Mouse (Mus musculus) thymus, postnatal 10 days (tissue): ENCODE data around the gene Cmtm4.
"Not testable (repeated sequence)": the region's sequence is repeated elsewhere in the genome, so short reads cannot be mapped to it uniquely, and the experiment has no call there.

Source experiments
- DNase-seq, 2 experiments: peaks; one replicate each; pipeline ENCODE4 v3.0.0; 2021; ENCODE audit warnings: low spot score in 2 of 2

Cmtm4 gene

GRCm38 (mm10) chr8:104339229-104339982 is 56.2 kb downstream of the Cmtm4 start, which contains the start of gene Cmtm3:
Gene Cmtm3 (plus strand): TSS chr8:104339410.
- no peak for DNase-seq

- DNase-seq, result no peak
These were observed 57.7 kb downstream of the Cmtm4 start for GRCm38 (mm10) chr8:104337890-104338289.

- no peak for DNase-seq
These were observed 58.8 kb downstream of the Cmtm4 start for GRCm38 (mm10) chr8:104336806-104337205.

- DNase-seq, result no peak
These were observed 61.4 kb downstream of the Cmtm4 start for GRCm38 (mm10) chr8:104334196-104334595.

- DNase-seq, result no peak
These were observed 61.8 kb downstream of the Cmtm4 start for GRCm38 (mm10) chr8:104333786-104334185.

- no peak for DNase-seq
These were observed 62.7 kb downstream of the Cmtm4 start for GRCm38 (mm10) chr8:104332665-104333631.

- DNase-seq, result not testable (repeated sequence)
These were observed 73.7 kb downstream of the Cmtm4 start, which contains the start of gene Cmtm2b for GRCm38 (mm10) chr8:104321930-104322329. Gene Cmtm2b (plus strand): TSS chr8:104322230.

GRCm38 (mm10) chr8:104321267-104321666 is 74.3 kb downstream of the Cmtm4 start, which contains the start of gene Gm11020:
Gene Gm11020 (plus strand): TSS chr8:104321567.
- not testable (repeated sequence) for DNase-seq

GRCm38 (mm10) chr8:104313311-104313710 is 82.3 kb downstream of the Cmtm4 start:
- DNase-seq, result no peak

GRCm38 (mm10) chr8:104312023-104312422 is 83.6 kb downstream of the Cmtm4 start:
- not testable (repeated sequence) for DNase-seq

GRCm38 (mm10) chr8:104309441-104310155 is 86.0 kb downstream of the Cmtm4 start, which contains the start of the genes Gm45711 and Cmtm1:
Gene Gm45711 (minus strand): TSS chr8:104310081.
Gene Cmtm1 (minus strand): TSS chr8:104310145.
- DNase-seq, result not testable (repeated sequence)

- DNase-seq, result not testable (repeated sequence)
These were observed 87.3 kb downstream of the Cmtm4 start for GRCm38 (mm10) chr8:104308341-104308740.

GRCm38 (mm10) chr8:104304962-104305361 is 90.6 kb downstream of the Cmtm4 start:
- DNase-seq, result no peak

- not testable (repeated sequence) for DNase-seq
These were observed 93.1 kb downstream of the Cmtm4 start for GRCm38 (mm10) chr8:104302536-104302935.

- DNase-seq, result not testable (repeated sequence)
These were observed 94.0 kb downstream of the Cmtm4 start for GRCm38 (mm10) chr8:104301577-104301976.
